Mouse (Mus musculus): Measurements from ENCODE around the gene Cmtm4. TPM values are rescaled to one million over a fixed set of nuclear protein-coding genes. Genes with fewer than 3 reads are reported as not detected.

Cmtm4 gene
- total and polyA plus RNA-seq, 3 experiments = 6.5 to 31.1 (median 12.0) TPM

- Histone ChIP-seq H3K79me2 (ENCODE audit: control insufficient read depth, insufficient read depth, low read length, poor library complexity) (no peaks in the 10 kb centered on the region), H3K9ac (ENCODE audit: control insufficient read depth, low read depth, low read length, poor library complexity, severe bottlenecking) (no peak overlapping the region), H3K4me3 (ENCODE audit: control insufficient read depth in 1 of 2, insufficient read depth in 1 of 2, low read depth in 2 of 2, low read length in 2 of 2) (no peak overlapping the region), H3K9me3 (replicated peaks; ENCODE audit: insufficient read depth, low read length) (no peaks in the 10 kb centered on the region), H3K27me3 (ENCODE audit: control insufficient read depth in 1 of 2, insufficient read depth in 2 of 2, low read length in 2 of 2) (no peaks in the 10 kb centered on the region), H3K4me1 (ENCODE audit: control insufficient read depth in 1 of 2, insufficient read depth in 2 of 2, low read length in 2 of 2) (no peaks in the 10 kb centered on the region), H3K36me3 (ENCODE audit: control insufficient read depth in 1 of 2, insufficient read depth in 2 of 2, low read length in 2 of 2) (no peaks in the 10 kb centered on the region), H3K27ac (ENCODE audit: control insufficient read depth, low read depth, low read length) (no peak overlapping the region)
- DNase-seq (ENCODE audit: low read depth, low spot score) = no peak
- TF ChIP-seq USF2 (IDR thresholded peaks at IDR 0.05; ENCODE audit: borderline replicate concordance in 1 of 2, insufficient read depth in 1 of 2, low read depth in 1 of 2, low read length in 2 of 2) = no peak
- no peak for TF ChIP-seq ZC3H11A (IDR thresholded peaks at IDR 0.05; ENCODE audit: low read depth, low read length)
- no peak for TF ChIP-seq ZKSCAN1 (IDR thresholded peaks at IDR 0.05; ENCODE audit: low read depth, low read length)
- no peak for TF ChIP-seq ZMIZ1 (IDR thresholded peaks at IDR 0.05; ENCODE audit: low read depth, low read length)
- no peak for TF ChIP-seq MAZ (IDR thresholded peaks at IDR 0.05; ENCODE audit: low read depth, low read length)
- TF ChIP-seq TBP (IDR thresholded peaks at IDR 0.05; ENCODE audit: low read depth, low read length) = no peak
- no peak for TF ChIP-seq MXI1 (IDR thresholded peaks at IDR 0.05; ENCODE audit: low read depth, low read length)
- no peak for TF ChIP-seq POLR2A (IDR thresholded peaks at IDR 0.05; ENCODE audit: control insufficient read depth in 1 of 2, insufficient read depth in 1 of 2, low read depth in 1 of 2, low read length in 2 of 2, poor library complexity in 1 of 2)
- no peak for TF ChIP-seq TCF12 (IDR thresholded peaks at IDR 0.05; ENCODE audit: low read depth, low read length)
- no peak for TF ChIP-seq GABPA (IDR thresholded peaks at IDR 0.05; ENCODE audit: low read depth, low read length)
- TF ChIP-seq MYC (IDR thresholded peaks at IDR 0.05; ENCODE audit: low read depth, low read length) = no peak
- no peak for TF ChIP-seq UBTF (IDR thresholded peaks at IDR 0.05; ENCODE audit: borderline replicate concordance, insufficient read depth, low read depth, low read length)
- TF ChIP-seq USF1 (IDR thresholded peaks at IDR 0.05; ENCODE audit: low read depth, low read length) = no peak
- no peak for TF ChIP-seq KAT2A (conservative IDR thresholded peaks at IDR 0.05; ENCODE audit: low read depth, low read length)
- no peak for TF ChIP-seq MYB (IDR thresholded peaks at IDR 0.05; ENCODE audit: low read depth, low read length)
- no peak for TF ChIP-seq HCFC1 (IDR thresholded peaks at IDR 0.05; ENCODE audit: low read depth, low read length)
Measured at GRCm38 (mm10) chr8:104359778-104360456, 35.7 kb downstream of the Cmtm4 start.

DNA sequence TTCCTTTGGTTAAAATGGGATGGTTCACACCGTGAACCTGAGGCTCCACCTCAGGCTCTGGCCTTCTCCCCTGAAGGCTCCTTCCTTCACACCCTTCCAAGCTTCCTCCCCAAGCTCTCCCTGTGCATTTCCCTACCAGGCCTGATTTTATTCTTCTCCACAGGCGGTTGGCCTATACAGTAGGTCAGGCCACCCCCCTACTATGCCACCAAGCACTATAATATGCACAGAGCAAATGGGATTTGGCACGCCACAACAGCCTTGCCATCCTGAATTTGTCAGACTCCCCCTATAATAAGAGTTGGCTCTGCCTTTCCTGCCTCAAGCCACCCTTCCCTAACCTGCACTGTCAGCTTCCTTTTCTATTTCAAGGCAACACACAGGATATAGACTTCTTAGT lies 37.0 kb downstream of the Cmtm4 start:
- TF ChIP-seq MXI1 (IDR thresholded peaks at IDR 0.05; ENCODE audit: low read depth, low read length) (no peak), ETS1 (IDR thresholded peaks at IDR 0.05; ENCODE audit: low read depth, low read length) (no peak), CHD2 (IDR thresholded peaks at IDR 0.05; ENCODE audit: low read length) (no peak), TAL1 (IDR thresholded peaks at IDR 0.05; ENCODE audit: low read length) (no peak), TCF12 (IDR thresholded peaks at IDR 0.05; ENCODE audit: low read depth, low read length) (no peak), ZC3H11A (IDR thresholded peaks at IDR 0.05; ENCODE audit: low read depth, low read length) (no peak), SMC3 (IDR thresholded peaks at IDR 0.05; ENCODE audit: low read depth, low read length) (no peak), HCFC1 (IDR thresholded peaks at IDR 0.05; ENCODE audit: low read depth, low read length) (no peak), NELFE (IDR thresholded peaks at IDR 0.05; ENCODE audit: low read depth, low read length) (no peak), UBTF (IDR thresholded peaks at IDR 0.05; ENCODE audit: borderline replicate concordance, insufficient read depth, low read depth, low read length) (no peak), SIN3A (IDR thresholded peaks at IDR 0.05; ENCODE audit: low read length) (no peak), NRF1 (IDR thresholded peaks at IDR 0.05; ENCODE audit: insufficient read depth, low read depth, low read length, poor library complexity, severe bottlenecking) (no peak), RCOR1 (IDR thresholded peaks at IDR 0.05; ENCODE audit: low read depth, low read length) (no peak), GABPA (IDR thresholded peaks at IDR 0.05; ENCODE audit: low read depth, low read length) (no peak), MYC (IDR thresholded peaks at IDR 0.05; ENCODE audit: low read depth, low read length) (no peak), MEF2A (IDR thresholded peaks at IDR 0.05; ENCODE audit: extremely low read depth, insufficient replicate concordance, low read depth, low read length, poor library complexity, severe bottlenecking) (no peak), CHD1 (IDR thresholded peaks at IDR 0.05; ENCODE audit: low read depth, low read length) (no peak), ZMIZ1 (IDR thresholded peaks at IDR 0.05; ENCODE audit: low read depth, low read length) (no peak), ZNF384 (IDR thresholded peaks at IDR 0.05; ENCODE audit: low read depth, low read length) (no peak), EP300 (IDR thresholded peaks at IDR 0.05; ENCODE audit: low read depth in 1 of 2, low read length in 2 of 2) (no peak)
- Histone ChIP-seq H3K27ac (ENCODE audit: control insufficient read depth, low read depth, low read length) (no peak overlapping the region), H3K9ac (ENCODE audit: control insufficient read depth, low read depth, low read length, poor library complexity, severe bottlenecking) (no peak overlapping the region), H3K4me1 (ENCODE audit: control insufficient read depth in 1 of 2, insufficient read depth in 2 of 2, low read length in 2 of 2) (no peaks in the 10 kb centered on the region), H3K27me3 (ENCODE audit: control insufficient read depth in 1 of 2, insufficient read depth in 2 of 2, low read length in 2 of 2) (no peaks in the 10 kb centered on the region), H3K4me3 (ENCODE audit: control insufficient read depth in 1 of 2, insufficient read depth in 1 of 2, low read depth in 2 of 2, low read length in 2 of 2) (no peak overlapping the region), H3K9me3 (replicated peaks; ENCODE audit: insufficient read depth, low read length) (no peaks in the 10 kb centered on the region), H3K36me3 (ENCODE audit: control insufficient read depth in 1 of 2, insufficient read depth in 2 of 2, low read length in 2 of 2) (no peaks in the 10 kb centered on the region), H3K79me2 (ENCODE audit: control insufficient read depth, insufficient read depth, low read length, poor library complexity) (no peaks in the 10 kb centered on the region)
- no peak for DNase-seq (ENCODE audit: low read depth, low spot score)
